Mouse (Mus musculus): Measurements from ENCODE around the gene Fam217b.

DNA sequence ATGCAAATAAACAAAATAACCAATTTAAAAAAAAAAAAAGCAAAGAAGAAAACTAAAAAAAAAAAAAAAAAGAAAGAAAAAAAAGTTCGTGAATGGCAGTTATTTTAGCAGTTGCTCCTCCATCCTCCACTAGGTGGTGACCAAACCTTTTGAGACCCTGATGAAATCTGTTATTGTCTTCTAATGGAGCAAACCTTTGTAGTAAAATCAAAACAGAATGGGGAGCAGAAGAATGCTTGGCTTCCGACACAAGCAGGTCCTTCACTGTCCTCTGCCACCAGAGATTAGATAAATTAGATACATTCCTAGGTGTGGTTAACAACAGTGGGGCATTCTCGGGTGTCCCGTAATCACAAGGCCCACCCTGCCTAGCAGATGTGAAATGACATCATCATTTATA, 11.9 kb downstream of the Fam217b start:
- peak; percentile 63 for TF ChIP-seq CTCF (IDR thresholded peaks at IDR 0.05; ENCODE audit: low read depth)
- no peak for TF ChIP-seq EP300 (IDR thresholded peaks at IDR 0.05; ENCODE audit: low read depth)

Measured in heart, postnatal 0 days (tissue).